Mouse (Mus musculus) ovary, postnatal 14 days (tissue): ENCODE data around the gene Tcaf2.

Experiments
- DNase-seq: peaks from one replicate; pipeline ENCODE4 v3.0.0; 2022; ENCODE audit warnings: low spot score

Tcaf2 gene

DNA sequence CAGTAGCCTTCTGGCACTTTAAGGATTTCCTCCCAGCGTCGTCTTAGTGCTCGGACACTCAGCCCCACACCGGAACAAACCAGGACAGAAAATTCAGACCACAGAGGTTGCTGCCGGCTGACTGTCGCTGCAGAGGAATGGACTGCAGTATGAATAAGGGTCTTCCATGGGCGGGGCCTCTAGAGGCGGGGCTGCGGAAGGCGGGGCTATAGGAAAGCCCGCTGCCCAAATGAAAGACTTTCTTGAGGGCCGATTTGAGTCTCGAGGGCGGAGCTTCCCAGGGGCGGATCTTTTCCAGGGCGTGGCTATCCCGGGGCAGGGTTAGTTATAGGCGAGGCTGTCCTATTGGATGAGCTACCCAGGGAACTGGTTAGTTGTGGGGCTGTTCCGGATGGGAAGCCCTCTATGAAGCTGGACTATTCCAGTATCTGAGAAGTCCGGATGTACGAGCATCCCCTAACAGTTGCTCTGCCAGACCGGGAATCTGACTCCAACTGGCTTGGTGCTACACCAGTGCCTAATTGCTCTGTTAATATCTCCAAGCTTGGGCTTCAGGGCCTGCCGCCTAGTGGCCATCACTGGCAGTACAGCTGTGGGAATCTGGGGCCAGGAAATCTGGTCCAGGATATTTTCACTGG lies at the start of gene Tcaf2:
Gene Tcaf2, minus strand, starts transcription at position 343 of the 638 bp plus-strand sequence.
- DNase-seq: peak; percentile 78

GRCm38 (mm10) chr6:42692517-42693190 lies 47.6 kb upstream of the Tcaf2 start:
- DNase-seq: peak; percentile 62

DNA sequence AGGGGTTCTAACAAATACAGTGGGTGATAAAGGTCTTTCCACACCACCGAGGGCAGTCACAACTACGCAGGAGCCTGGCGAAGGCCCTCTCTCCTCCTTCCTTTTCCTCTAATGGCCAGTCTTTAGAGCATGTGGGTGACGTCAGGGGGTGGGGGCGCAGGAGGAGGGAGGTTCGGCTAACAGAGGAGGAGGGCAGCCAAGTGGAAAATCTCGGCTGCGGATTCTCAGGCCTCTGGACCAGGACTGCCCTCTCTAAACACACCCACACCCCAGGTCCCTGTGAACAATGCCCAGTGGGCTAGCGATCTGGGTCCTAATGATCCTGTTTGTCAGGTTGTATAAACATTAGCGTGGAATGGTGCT lies 47.1 kb upstream of the Tcaf2 start:
- DNase-seq: peak; percentile 64

DNA sequence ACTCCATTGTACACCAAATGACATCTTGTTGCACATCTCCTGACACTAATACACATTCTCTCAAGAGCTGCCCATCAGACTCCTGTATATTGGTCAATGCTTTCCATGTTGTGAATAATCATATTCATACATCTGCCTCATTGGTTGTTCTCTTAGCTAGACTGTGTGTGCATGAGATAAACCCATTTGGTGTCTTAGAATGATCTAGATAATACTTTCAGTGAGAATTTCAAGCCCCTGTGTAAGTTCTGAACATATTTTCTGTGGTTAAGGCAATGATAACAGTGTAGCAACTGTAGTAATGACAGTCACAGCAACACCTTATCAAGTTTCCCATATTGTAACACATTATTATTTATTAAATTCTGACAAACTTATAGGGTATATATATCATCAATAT lies 44.7 kb upstream of the Tcaf2 start:
- no peak for DNase-seq

GRCm38 (mm10) chr6:42687907-42688306 lies 42.9 kb upstream of the Tcaf2 start:
- DNase-seq: no peak

DNA sequence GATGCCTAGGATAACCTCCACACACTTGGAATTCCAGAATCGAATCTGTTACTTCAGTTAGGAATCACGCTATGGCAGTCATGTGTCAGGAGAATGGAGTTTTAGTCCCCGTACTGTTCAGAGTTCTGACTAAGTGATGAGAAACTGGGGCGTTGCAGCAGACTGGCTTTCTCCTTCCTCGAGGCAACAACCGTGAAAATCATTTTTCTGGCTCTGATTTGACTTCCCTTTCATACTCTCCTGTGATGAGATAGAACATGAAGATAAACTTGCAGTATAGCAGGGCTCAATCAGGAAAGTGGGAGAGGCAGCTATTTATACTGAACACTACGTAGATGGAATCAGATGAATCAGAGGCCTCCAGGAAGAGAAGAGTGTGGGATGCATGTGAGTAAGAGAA lies 35.0 kb upstream of the Tcaf2 start:
- DNase-seq: no peak

- no peak for DNase-seq
Measured at GRCm38 (mm10) chr6:42676011-42676410, 31.0 kb upstream of the Tcaf2 start.

DNA sequence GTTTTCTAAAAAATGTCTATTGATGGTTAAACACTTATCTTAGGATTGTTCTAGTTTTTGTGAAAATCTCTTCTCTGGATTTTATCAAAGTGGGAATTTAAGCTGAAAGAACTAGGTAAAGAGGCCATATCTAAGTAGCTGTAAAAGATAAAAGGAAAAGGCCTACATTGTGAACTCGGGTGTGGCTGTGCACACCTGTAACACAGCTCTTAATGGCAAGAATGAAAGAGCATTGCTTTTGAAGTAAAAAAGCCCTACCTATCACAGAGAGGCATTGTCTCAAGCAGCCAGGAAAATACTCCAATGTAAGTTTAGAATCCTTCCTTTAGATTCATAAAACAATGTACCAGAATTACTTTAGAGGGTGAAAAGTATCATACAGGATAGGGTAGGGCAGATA lies 26.7 kb upstream of the Tcaf2 start:
- DNase-seq: no peak

DNA sequence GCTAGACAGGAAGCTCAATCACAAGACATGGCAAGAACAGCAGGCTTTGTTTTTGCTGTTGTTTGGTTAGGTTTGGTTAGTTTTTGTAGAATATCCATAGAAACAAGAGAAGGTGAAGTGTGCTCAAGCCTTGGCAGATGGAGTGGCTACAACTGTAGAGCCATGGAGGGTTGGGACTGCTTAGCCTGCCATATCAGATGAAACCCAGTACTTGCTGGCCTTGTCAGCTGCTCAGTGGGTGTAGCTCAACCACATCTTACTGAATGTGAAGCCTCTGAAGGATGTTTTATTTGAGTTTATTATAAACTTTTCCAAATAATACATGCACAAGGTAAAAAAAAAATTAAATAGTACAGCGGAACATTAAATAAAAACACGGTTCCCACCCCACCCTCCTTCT lies 22.7 kb upstream of the Tcaf2 start:
- no peak for DNase-seq

DNA sequence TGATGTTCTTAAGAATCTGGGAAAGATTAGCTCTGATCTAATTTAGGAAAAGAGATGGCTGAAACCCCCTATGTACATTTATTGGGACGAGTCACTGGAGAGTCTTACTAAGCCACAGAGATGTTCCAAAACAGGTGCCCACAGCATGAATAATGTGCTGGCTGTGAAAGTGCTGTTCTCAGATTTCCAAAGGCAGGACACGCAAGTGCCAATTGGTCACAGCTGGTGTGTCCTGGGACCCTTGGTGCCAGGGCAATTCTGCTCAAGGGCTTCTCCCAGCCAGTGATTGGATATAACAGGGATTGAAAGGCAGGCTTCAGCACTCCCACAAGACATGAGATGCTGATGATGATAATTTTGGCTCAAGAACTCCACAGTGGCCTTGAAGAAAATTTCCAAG lies 16.7 kb upstream of the Tcaf2 start:
- DNase-seq: no peak

GRCm38 (mm10) chr6:42634393-42634792 lies 10.7 kb downstream of the Tcaf2 start:
- DNase-seq: no peak

- no peak for DNase-seq
Measured at GRCm38 (mm10) chr6:42631395-42631794, 13.7 kb downstream of the Tcaf2 start.

DNA sequence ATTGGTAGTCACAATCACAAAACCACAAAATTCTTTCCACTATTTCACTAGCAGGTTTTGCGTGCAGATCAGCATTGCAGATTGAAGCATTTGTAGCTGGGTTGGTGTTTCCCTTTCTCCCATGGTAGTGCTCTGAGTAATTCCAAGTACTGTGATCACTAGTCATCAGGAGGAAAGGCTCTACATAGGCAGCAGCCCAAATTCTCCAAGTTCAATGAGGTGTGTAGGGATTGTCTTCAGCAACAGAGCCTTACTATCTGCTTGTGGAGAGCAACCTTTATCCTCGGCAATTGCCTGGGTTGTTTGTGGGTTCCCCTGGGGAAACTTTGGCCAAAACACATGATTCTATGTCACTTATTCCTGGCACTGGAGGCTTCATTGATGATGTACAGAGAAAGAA lies 28.1 kb downstream of the Tcaf2 start:
- no peak for DNase-seq

- no peak for DNase-seq
Measured at GRCm38 (mm10) chr6:42612218-42612617, 32.8 kb downstream of the Tcaf2 start.

DNA sequence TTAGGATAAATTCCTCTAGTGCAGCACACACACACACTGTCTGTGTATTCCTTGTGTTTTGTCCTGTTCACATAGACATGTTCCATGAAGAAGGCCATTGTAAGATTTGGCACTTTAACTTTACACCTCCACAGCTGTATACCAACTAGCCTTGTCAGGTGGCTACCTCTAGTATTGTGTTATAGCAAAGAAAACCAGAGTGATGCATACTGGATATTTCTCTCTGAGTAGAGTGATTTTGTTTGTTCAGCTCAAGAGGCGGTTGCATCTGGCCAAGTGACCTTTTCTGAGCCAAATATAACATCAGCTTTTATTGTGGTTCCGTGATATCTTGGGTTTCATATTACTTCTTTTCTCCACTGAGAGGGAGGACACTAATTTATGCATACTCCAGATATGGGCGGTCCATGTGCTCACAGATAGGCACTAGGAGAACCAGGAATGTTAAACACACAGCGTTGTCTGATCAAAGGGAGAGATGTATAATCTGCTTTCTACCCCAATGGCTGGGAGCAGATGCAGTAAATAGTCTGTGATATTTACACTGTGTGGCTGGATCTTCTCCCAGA lies 34.0 kb downstream of the Tcaf2 start:
- DNase-seq: no peak

GRCm38 (mm10) chr6:42597592-42597991 lies 47.5 kb downstream of the Tcaf2 start, which contains the start of gene Tcaf3:
Tcaf3 (minus strand) TSS chr6:42597692.
- DNase-seq: no peak

- no peak for DNase-seq
Measured at GRCm38 (mm10) chr6:42593138-42593882, 51.7 kb downstream of the Tcaf2 start.

GRCm38 (mm10) chr6:42586569-42586968 lies 58.5 kb downstream of the Tcaf2 start:
- DNase-seq: no peak

DNA sequence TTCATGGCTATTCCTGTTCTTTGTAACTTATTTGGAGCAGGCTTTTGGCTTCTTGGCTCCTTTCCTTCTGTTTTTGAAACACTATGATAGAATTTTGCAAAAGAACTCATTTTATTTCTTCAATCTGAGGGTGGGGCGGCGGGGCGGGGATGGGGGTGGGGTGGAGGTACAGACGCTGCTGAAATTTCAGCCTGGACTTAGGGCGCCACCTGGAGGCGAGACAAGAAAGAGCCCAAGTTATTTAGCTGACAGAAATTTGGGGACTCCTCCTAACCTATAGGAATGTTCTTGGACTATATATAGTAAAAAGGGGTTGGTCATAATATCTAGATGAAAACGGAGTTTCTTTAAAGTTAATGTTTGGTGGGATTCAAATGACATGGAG lies 61.6 kb downstream of the Tcaf2 start:
- DNase-seq: peak; percentile 38

GRCm38 (mm10) chr6:42582741-42583487 lies 62.1 kb downstream of the Tcaf2 start:
- DNase-seq: no peak

- no peak for DNase-seq
Measured at GRCm38 (mm10) chr6:42578678-42579077, 66.4 kb downstream of the Tcaf2 start.

- no peak for DNase-seq
Measured at GRCm38 (mm10) chr6:42577433-42577832, 67.6 kb downstream of the Tcaf2 start.
